Mouse (Mus musculus) adrenal gland, postnatal 4 days (tissue): ENCODE data around the gene Olfr15. TPM values are rescaled to one million over a fixed set of nuclear protein-coding genes. Genes with fewer than 3 reads are reported as not detected.
"Not testable (repeated sequence)": the region's sequence is repeated elsewhere in the genome, so short reads cannot be mapped to it uniquely, and the experiment has no call there.

Experiments
- DNase-seq, 2 experiments: peaks; one replicate each; pipeline ENCODE4 v3.0.0; 2021 to 2022; ENCODE audit warnings: low spot score in 2 of 2, mixed read lengths in 2 of 2
- long read RNA-seq, 2 experiments: library from polyadenylated mRNA; stranded (forward); transcript quantifications; one replicate each; pipeline ENCODE4 v2.0.0; 2021
- total RNA-seq, 2 experiments: library from RNA; stranded (reverse); gene quantifications; 2 replicates each; pipeline ENCODE4 v1.2.3; 2021

Olfr15 gene
- not detected for total RNA-seq
- long read RNA-seq, experiment 1: 0 reads
- long read RNA-seq, experiment 2: 0 reads

DNA sequence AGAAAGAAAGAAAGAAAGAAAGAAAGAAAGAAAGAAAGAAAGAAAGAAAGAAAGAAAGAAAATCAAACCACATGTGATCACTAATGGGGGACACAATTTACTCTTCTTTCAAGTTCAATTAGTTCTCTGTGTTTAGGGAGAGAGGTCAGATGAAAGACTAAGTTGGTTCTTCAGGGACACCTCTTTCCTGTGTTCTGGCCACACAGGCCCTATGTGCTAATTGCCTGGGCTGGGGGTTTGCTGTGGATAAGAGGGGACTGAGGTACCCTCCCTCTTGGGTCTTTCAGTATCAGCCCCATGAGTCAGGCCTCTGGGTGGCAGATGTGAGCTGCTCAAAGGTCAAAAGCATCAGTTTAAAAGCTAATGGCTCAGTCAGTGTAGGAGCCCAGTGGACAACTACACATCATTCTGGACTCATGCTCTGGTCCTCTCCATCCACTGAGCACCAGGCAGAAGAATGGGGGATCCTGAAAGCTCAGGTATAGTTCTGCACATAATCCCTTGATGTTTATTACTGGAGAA lies at the start of gene Olfr15:
Olfr15 (plus strand) TSS at position 291 of the 522 bp plus-strand sequence.
- no peak for DNase-seq

- DNase-seq: no peak
Measured at GRCm38 (mm10) chr16:3781237-3781636, 49.4 kb upstream of the Olfr15 start.

DNA sequence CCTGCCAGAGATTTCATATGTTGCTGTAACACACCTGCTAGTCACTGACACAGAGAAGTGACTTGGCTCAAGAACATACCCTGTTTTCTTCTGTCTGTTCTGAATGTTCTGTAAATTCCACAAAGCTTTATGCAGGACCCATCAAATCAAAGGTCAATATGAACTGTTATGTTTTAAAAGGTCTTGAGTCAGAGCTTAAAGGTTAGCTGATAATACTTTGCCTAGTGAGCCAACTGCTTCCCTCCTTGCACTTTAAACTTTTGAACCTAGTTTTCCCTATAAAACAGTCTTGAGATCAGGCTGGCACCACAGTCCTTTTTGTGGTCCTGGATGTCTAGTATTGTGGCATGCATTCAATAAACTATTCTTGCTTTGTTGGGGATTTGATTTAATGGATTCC lies 42.3 kb upstream of the Olfr15 start:
- no peak for DNase-seq

GRCm38 (mm10) chr16:3808176-3808575 lies 22.5 kb upstream of the Olfr15 start:
- DNase-seq: no peak

DNA sequence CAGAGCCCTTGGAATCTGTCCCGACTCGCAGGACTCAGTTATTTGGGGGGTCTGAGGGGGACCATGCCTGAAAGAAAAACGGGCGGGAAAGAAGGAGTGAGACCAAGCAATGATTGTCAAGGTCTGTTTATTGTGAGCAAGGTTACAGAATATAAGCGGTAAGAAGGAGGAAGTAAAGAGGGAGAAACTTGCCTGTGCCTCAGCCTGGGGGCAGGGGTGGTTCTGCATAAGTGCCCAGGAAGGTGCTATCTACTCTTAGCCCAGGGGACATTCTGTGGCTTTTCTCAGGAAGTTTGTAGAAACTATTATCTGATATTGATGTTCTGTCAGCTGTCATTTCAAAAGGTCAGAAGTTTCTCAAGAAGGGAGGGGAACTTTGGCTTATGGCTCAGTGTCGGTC lies 16.0 kb upstream of the Olfr15 start:
- DNase-seq: not testable (repeated sequence)

DNA sequence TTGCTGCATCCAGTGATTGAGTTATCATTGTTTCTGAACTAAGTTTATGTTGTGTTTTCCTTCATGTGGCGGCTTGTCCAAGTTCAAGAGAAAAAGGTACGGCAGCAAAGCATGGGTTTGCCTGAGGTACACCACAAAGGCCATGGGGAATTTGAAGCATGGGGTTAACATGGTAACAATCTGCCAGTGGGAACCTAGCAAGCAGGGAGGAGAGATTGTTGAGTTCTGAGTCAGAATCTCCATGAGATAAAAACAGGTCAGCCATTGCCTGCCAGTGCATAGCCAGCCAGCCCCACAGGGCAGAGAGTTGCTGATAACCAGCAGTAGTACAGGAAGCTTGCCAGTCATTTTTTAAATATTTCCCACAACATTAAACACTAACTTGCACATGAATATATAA lies 10.5 kb upstream of the Olfr15 start:
- no peak for DNase-seq

DNA sequence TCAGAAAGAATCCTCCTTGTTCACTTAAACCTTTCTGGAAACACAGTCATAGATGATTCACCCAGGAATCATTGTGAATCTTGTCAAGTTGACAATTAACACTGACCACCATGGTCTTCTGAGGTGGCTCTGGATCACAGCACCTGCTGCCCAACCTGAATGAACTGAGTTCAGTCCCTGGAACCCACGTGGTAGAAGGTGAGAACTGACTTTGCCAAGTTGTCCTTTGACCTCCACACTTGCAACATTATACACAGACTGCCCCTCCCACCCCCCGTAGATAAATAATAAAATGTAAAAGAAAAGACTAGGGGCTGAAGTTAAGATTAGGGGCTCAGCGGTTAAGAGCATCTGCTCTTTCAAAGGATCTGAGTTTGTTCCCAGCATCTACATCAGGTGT lies 2.7 kb upstream of the Olfr15 start:
- no peak for DNase-seq

GRCm38 (mm10) chr16:3829727-3830126 lies 951 bp upstream of the Olfr15 start:
- DNase-seq: no peak

DNA sequence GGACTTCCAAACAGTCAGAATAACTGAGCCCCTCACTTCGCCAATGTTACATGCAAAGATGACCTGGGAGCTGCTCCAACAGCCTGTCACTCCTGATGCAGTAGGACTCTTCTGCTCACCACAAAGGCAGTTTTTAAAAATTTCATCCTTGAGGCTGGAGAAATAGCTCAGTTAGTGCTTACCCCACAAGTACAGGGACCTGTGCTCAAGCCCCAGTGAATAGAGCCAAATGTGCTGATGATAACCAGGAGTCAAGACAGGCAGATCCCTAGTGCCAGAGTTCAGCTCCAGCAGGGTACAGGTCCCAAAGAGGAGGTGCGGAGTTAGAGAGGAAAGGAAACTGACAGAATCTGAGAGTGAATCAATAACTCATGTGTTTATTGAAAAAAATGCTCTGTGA lies 4.8 kb downstream of the Olfr15 start:
- DNase-seq: no peak

- DNase-seq: no peak
Measured at GRCm38 (mm10) chr16:3839157-3839885, 8.6 kb downstream of the Olfr15 start.

DNA sequence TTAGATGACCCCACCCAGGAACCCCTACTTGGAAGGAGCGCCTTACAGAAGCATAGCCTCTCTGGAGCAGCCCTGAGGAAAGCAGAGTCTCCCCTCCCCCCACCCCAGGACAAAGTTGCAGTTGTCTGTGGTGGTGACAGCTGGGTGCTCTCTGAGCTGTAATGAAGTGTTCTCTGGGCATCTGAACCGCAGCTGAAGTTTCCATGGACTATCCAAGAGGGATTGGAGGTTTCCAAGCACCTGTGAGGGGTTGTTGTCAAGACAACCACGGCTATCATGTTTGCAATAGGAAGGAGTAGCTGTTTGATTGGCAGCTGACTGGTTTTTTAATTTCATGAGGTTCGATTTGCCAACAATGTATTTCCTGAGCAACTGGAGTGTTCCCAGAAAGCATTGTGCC lies 12.3 kb downstream of the Olfr15 start:
- no peak for DNase-seq

DNA sequence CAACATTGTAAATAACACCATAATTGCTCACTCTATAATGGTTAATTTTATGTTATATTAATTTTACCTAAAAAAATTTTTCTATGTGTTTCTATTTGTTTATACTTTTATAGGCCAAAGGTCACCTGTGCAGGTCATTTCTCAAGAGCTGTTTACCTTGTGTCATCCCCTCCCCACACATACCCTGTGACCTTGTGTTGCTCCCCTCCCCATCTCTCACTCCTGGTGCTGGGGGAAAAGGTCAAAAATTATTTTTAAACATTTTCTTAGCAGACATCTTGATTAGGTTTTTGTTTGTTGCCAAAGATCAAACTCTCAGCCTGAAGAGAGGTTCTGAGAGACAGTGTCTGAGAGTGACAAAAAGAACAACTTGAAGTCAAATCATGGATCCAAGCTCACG lies 13.1 kb downstream of the Olfr15 start:
- no peak for DNase-seq

GRCm38 (mm10) chr16:3846711-3847518 lies 16.2 kb downstream of the Olfr15 start, which contains the start of gene Zfp174:
TSS of gene Zfp174 (plus strand) at chr16:3847268.
- peak; percentile 59 to 84 for DNase-seq

GRCm38 (mm10) chr16:3847871-3848270 lies 17.2 kb downstream of the Olfr15 start:
- no peak for DNase-seq

GRCm38 (mm10) chr16:3848416-3848815 lies 17.7 kb downstream of the Olfr15 start:
- DNase-seq: no peak

- peak in 1 of 2 experiments; percentile 34 for DNase-seq
Measured at GRCm38 (mm10) chr16:3851301-3851700, 20.6 kb downstream of the Olfr15 start.

- no peak for DNase-seq
Measured at GRCm38 (mm10) chr16:3852586-3852985, 21.9 kb downstream of the Olfr15 start.

GRCm38 (mm10) chr16:3854437-3855182 lies 23.9 kb downstream of the Olfr15 start:
- DNase-seq: no peak

DNA sequence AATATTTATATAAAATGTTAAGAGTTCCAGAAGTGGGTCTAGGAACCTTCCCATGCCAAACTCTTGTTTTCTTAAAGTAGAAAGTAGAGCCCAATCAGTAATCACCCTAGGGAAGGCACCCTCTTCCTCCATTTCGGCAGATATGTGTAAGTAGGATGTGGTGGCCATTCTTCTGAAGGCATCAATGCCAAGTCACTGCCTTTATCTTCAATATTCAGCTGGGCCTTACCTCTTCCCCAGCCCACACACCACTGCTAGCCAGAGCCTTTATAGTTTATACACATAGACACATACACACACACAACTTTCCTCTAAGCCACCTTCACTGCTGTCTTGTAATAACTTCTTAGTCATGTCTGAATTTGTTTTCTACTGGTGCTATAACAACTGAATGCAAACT lies 25.1 kb downstream of the Olfr15 start:
- DNase-seq: no peak

DNA sequence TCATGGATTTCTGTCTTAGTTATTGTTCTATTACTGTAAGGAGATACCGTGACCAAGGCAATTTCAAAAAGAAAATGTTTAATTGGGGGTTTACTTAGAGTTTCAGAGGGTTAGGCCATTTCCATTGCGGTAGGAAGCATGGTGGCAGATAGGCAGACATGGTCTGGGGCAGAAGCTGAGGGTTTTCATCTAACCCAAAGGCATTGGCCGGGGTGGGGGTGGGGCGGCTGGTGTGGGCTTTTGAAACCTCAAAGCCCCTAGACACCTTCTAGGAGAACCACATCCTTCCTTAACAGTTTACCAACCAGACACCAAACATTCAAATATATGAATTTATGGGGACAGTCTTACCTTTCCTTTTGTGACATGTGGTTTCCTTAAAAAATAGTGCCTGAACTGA lies 28.6 kb downstream of the Olfr15 start:
- DNase-seq: no peak

DNA sequence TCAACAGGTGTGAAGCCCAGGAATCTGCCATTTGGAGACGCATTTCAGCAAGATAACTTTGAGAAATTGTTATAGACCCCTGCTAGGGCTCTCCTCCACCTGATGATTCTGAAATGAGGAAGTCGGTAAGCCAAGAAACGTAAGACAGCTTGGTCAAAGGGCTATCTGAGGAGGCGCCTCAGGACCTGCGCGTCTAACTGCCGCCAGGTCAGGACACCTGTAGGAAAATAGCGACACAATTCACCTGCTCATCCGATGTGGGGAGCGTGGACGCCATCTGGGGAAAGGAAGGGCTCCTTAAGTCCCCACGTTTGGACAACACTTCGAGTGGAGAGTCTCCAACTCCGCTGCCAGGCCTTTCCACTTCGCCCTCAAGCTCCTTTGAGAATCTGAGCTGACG lies 41.1 kb downstream of the Olfr15 start:
- DNase-seq: no peak
